Mouse (Mus musculus): ENCODE data around the gene Llgl2. TPM values are rescaled to one million over a fixed set of nuclear protein-coding genes. Genes with fewer than 3 reads are reported as not detected.

Llgl2 gene
- polyA plus RNA-seq, 1 experiment from 2014 or later, result 66.0 TPM

GRCm38 (mm10) chr11:115819915-115820623 lies 3.8 kb upstream of the Llgl2 start:
- TF ChIP-seq CTCF (IDR thresholded peaks at IDR 0.05) (no peak), EP300 (IDR thresholded peaks at IDR 0.05) (no peak)
- H3K36me3 ChIP-seq (ENCODE audit: insufficient read depth, low read length), result peaks cover 11% of the 10 kb centered on the region; the same call in 1 of the 2 replicates
- H3K4me2 ChIP-seq (replicated peaks; ENCODE audit: low read depth, low read length), result no peak overlapping the region
- H3K27ac ChIP-seq (ENCODE audit: low read length), result no peak overlapping the region
- 86% methylated on average over 16 of the region's 16 CpGs for WGBS
- no peak overlapping the region for H3K9ac ChIP-seq (replicated peaks; ENCODE audit: low read depth)
- no peaks in the 10 kb centered on the region for H3K27me3 ChIP-seq (replicated peaks; ENCODE audit: insufficient read depth, low read length)
- H3K9me3 ChIP-seq (ENCODE audit: low read length), result no peaks in the 10 kb centered on the region
- H3K4me3 ChIP-seq (ENCODE audit: low read depth, low read length), result no peak overlapping the region
- peaks cover 4% of the 10 kb centered on the region; the same call in 1 of the 2 replicates for H3K4me1 ChIP-seq (ENCODE audit: insufficient read depth, low read depth, low read length)
- no peak for ATAC-seq
- DNase-seq (ENCODE audit: low spot score), result no peak

GRCm38 (mm10) chr11:115821001-115821400 lies 2.8 kb upstream of the Llgl2 start:
- Histone ChIP-seq H3K4me1 (ENCODE audit: insufficient read depth, low read depth, low read length) (no peaks in the 10 kb centered on the region), H3K4me2 (replicated peaks; ENCODE audit: low read depth, low read length) (no peak overlapping the region), H3K36me3 (ENCODE audit: insufficient read depth, low read length) (peaks cover 11% of the 10 kb centered on the region; the same call in 1 of the 2 replicates), H3K9me3 (ENCODE audit: low read length) (no peaks in the 10 kb centered on the region), H3K9ac (replicated peaks; ENCODE audit: low read depth) (no peak overlapping the region), H3K4me3 (ENCODE audit: low read depth, low read length) (no peak overlapping the region), H3K27ac (ENCODE audit: low read length) (no peak overlapping the region), H3K27me3 (replicated peaks; ENCODE audit: insufficient read depth, low read length) (no peaks in the 10 kb centered on the region)
- TF ChIP-seq EP300 (IDR thresholded peaks at IDR 0.05) (no peak), CTCF (IDR thresholded peaks at IDR 0.05) (no peak)
- ATAC-seq, result no peak
- 62% methylated on average over 4 of the region's 4 CpGs for WGBS
- no peak for DNase-seq (ENCODE audit: low spot score)

GRCm38 (mm10) chr11:115824813-115825212 lies 964 bp downstream of the Llgl2 start:
- Histone ChIP-seq H3K4me2 (replicated peaks; ENCODE audit: low read depth, low read length) (peak overlapping the region; percentile 85), H3K27me3 (replicated peaks; ENCODE audit: insufficient read depth, low read length) (no peaks in the 10 kb centered on the region), H3K36me3 (ENCODE audit: insufficient read depth, low read length) (peaks cover 10% of the 10 kb centered on the region; the same call in 1 of the 2 replicates), H3K4me3 (ENCODE audit: low read depth, low read length) (peak overlapping the region; percentile 81), H3K4me1 (ENCODE audit: insufficient read depth, low read depth, low read length) (peaks cover 5% of the 10 kb centered on the region; the same call in 1 of the 2 replicates), H3K9ac (replicated peaks; ENCODE audit: low read depth) (peak overlapping the region; percentile 72), H3K27ac (ENCODE audit: low read length) (peak overlapping the region; percentile 93), H3K9me3 (ENCODE audit: low read length) (no peaks in the 10 kb centered on the region)
- DNase-seq (ENCODE audit: low spot score), result peak; percentile 77
- 14% methylated on average over 11 of the region's 11 CpGs for WGBS
- TF ChIP-seq CTCF (IDR thresholded peaks at IDR 0.05) (no peak), EP300 (IDR thresholded peaks at IDR 0.05) (no peak)
- ATAC-seq, result 0 out of 2 replicates have a peak, but pooled peaks have one; percentile 14

- DNase-seq (ENCODE audit: low spot score) (no peak), ATAC-seq (no peak)
- 48% methylated on average over 5 of the region's 5 CpGs for WGBS
- Histone ChIP-seq H3K4me1 (ENCODE audit: insufficient read depth, low read depth, low read length) (peaks cover 8% of the 10 kb centered on the region; the same call in 1 of the 2 replicates), H3K4me3 (ENCODE audit: low read depth, low read length) (no peak overlapping the region), H3K4me2 (replicated peaks; ENCODE audit: low read depth, low read length) (peak overlapping the region; percentile 85), H3K9ac (replicated peaks; ENCODE audit: low read depth) (peak overlapping the region; percentile 19), H3K27ac (ENCODE audit: low read length) (peak overlapping the region; percentile 93), H3K27me3 (replicated peaks; ENCODE audit: insufficient read depth, low read length) (no peaks in the 10 kb centered on the region), H3K36me3 (ENCODE audit: insufficient read depth, low read length) (no peaks in the 10 kb centered on the region), H3K9me3 (ENCODE audit: low read length) (no peaks in the 10 kb centered on the region)
- TF ChIP-seq EP300 (IDR thresholded peaks at IDR 0.05) (no peak), CTCF (IDR thresholded peaks at IDR 0.05) (no peak)
These were observed 2.6 kb downstream of the Llgl2 start for GRCm38 (mm10) chr11:115826487-115826886.

- H3K4me3 ChIP-seq (ENCODE audit: low read depth, low read length), result no peak overlapping the region
- DNase-seq (ENCODE audit: low spot score), result peak; percentile 91
- no peak overlapping the region for H3K9ac ChIP-seq (replicated peaks; ENCODE audit: low read depth)
- H3K4me2 ChIP-seq (replicated peaks; ENCODE audit: low read depth, low read length), result peak overlapping the region; percentile 85; the same call in 1 of the 2 replicates
- no peaks in the 10 kb centered on the region for H3K27me3 ChIP-seq (replicated peaks; ENCODE audit: insufficient read depth, low read length)
- WGBS, result 63% methylated on average over 6 of the region's 6 CpGs
- TF ChIP-seq EP300 (IDR thresholded peaks at IDR 0.05), result peak; percentile 98
- TF ChIP-seq CTCF (IDR thresholded peaks at IDR 0.05), result peak; percentile 1; the same call in 1 of the 2 replicates
- H3K9me3 ChIP-seq (ENCODE audit: low read length), result no peaks in the 10 kb centered on the region
- H3K36me3 ChIP-seq (ENCODE audit: insufficient read depth, low read length), result no peaks in the 10 kb centered on the region
- peak; percentile 55 for ATAC-seq
- H3K27ac ChIP-seq (ENCODE audit: low read length), result peak overlapping the region; percentile 93
- H3K4me1 ChIP-seq (ENCODE audit: insufficient read depth, low read depth, low read length), result peaks cover 15% of the 10 kb centered on the region; the same call in 1 of the 2 replicates
These were observed 3.8 kb downstream of the Llgl2 start for GRCm38 (mm10) chr11:115827624-115828023.

GRCm38 (mm10) chr11:115829036-115829435 lies 5.2 kb downstream of the Llgl2 start:
- H3K4me2 ChIP-seq (replicated peaks; ENCODE audit: low read depth, low read length), result no peak overlapping the region
- no peak overlapping the region for H3K4me3 ChIP-seq (ENCODE audit: low read depth, low read length)
- H3K27me3 ChIP-seq (replicated peaks; ENCODE audit: insufficient read depth, low read length), result no peaks in the 10 kb centered on the region
- H3K27ac ChIP-seq (ENCODE audit: low read length), result peak overlapping the region; percentile 90
- WGBS, result 57% methylated on average over 4 of the region's 4 CpGs
- DNase-seq (ENCODE audit: low spot score) (no peak), ATAC-seq (no peak)
- no peaks in the 10 kb centered on the region for H3K36me3 ChIP-seq (ENCODE audit: insufficient read depth, low read length)
- H3K9me3 ChIP-seq (ENCODE audit: low read length), result no peaks in the 10 kb centered on the region
- TF ChIP-seq EP300 (IDR thresholded peaks at IDR 0.05), result no peak
- no peak for TF ChIP-seq CTCF (IDR thresholded peaks at IDR 0.05)
- H3K4me1 ChIP-seq (ENCODE audit: insufficient read depth, low read depth, low read length), result peaks cover 24% of the 10 kb centered on the region; the same call in 1 of the 2 replicates
- no peak overlapping the region for H3K9ac ChIP-seq (replicated peaks; ENCODE audit: low read depth)
